Mouse (Mus musculus): ENCODE results near the gene Sp7.
A peak's percentile ranks its signal among the peaks of the same experiment; 100 is the strongest.

Gene Sp7

GRCm38 (mm10) chr15:102366733-102367344 lies at the start of gene Sp7:
Sp7 (minus strand) TSS chr15:102367182.
- no peak for DNase-seq (ENCODE audit: low spot score)

DNA sequence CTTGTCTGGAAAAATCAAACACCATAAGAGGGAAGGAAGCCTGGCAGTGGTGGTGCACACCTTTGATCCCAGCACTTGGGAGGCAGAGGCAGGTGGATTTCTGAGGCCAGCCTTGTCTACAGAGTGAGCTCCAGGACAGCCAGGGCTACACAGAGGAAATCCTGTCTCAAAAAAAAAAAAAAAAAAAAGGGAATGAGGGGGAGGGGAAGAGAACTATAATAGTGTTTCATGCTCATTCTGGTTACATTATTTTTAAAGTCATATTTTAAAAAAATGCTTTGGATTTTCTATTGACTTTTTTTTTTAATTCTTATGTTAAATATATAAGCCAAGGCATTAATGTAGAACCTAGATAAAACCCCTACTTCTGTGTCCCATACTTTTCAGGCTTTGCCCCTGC lies 46.7 kb upstream of the Sp7 start:
- no peak for DNase-seq (ENCODE audit: low spot score)

DNA sequence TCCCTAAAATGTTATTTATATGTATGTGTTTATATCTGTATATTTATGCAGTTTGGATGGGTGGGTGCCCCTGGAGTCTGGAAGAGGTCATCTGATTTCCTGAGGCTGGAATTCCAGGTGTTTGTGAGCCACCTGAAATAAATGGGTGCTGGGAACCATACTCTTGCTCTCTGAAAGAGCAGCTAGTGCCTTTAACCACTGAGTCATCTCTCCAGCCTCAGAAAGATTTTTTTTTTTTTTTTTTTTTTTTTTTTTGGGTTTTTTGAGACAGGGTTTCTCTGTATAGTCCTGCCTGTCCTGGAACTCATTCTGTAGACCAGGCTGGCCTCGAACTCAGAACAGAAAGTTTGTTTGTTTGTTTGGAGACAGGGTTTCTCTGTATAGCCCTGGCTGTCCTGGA lies 44.1 kb upstream of the Sp7 start:
- DNase-seq (ENCODE audit: low spot score) = no peak

GRCm38 (mm10) chr15:102409286-102409685 lies 42.3 kb upstream of the Sp7 start:
- no peak for DNase-seq (ENCODE audit: low spot score)

GRCm38 (mm10) chr15:102408558-102409130 lies 41.7 kb upstream of the Sp7 start:
- no peak for DNase-seq (ENCODE audit: low spot score)

GRCm38 (mm10) chr15:102407681-102408557 lies 40.9 kb upstream of the Sp7 start:
- no peak for DNase-seq (ENCODE audit: low spot score)

- no peak for DNase-seq (ENCODE audit: low spot score)
These were observed 40.1 kb upstream of the Sp7 start for GRCm38 (mm10) chr15:102406912-102407580.

- DNase-seq (ENCODE audit: low spot score) = peak; percentile 90
These were observed 39.4 kb upstream of the Sp7 start for GRCm38 (mm10) chr15:102406196-102406911.

DNA sequence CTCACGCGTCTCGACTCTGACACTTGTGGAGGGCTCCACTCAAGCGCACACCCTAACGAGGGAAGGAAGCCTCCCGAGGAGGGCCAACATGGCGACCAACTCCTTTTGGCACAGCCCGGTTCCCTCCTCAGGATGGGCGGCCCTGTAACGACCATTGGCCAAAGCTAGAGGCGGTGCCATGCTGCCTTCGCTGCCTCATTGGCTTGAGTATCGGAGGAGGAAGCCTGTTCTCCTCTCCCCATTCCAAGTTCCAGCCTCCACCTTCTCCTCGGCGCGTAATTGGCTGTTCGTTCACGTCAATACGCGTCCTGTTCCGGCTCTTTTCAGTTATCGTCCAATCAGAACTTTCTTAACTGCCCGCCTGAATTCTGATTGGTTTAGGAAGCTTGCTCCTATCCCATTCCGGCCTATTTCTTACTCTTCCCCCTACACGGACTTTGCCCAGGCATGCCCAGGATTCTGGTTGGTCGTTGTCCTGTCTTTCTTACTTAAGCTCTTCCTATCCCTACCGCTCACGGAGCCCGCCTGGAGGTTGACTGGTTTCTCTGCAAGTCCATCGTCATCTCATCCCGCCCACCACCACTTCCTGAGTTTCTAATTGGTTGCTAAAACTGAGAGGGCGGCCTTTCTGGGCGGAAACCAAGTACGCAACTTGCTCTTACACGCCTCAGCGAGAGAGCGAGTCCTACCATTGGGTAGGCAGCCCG lies 38.7 kb upstream of the Sp7 start, which contains the start of gene Sp1:
Sp1 (plus strand) TSS at position 655 of the 707 bp plus-strand sequence.
- peak; percentile 95 for DNase-seq (ENCODE audit: low spot score)

GRCm38 (mm10) chr15:102404608-102405488 lies 37.9 kb upstream of the Sp7 start:
- DNase-seq (ENCODE audit: low spot score) = no peak

- no peak for DNase-seq (ENCODE audit: low spot score)
These were observed 35.2 kb upstream of the Sp7 start for GRCm38 (mm10) chr15:102402210-102402609.

GRCm38 (mm10) chr15:102401278-102401677 lies 34.3 kb upstream of the Sp7 start:
- no peak for DNase-seq (ENCODE audit: low spot score)

GRCm38 (mm10) chr15:102400476-102401045 lies 33.6 kb upstream of the Sp7 start:
- DNase-seq (ENCODE audit: low spot score) = no peak

DNA sequence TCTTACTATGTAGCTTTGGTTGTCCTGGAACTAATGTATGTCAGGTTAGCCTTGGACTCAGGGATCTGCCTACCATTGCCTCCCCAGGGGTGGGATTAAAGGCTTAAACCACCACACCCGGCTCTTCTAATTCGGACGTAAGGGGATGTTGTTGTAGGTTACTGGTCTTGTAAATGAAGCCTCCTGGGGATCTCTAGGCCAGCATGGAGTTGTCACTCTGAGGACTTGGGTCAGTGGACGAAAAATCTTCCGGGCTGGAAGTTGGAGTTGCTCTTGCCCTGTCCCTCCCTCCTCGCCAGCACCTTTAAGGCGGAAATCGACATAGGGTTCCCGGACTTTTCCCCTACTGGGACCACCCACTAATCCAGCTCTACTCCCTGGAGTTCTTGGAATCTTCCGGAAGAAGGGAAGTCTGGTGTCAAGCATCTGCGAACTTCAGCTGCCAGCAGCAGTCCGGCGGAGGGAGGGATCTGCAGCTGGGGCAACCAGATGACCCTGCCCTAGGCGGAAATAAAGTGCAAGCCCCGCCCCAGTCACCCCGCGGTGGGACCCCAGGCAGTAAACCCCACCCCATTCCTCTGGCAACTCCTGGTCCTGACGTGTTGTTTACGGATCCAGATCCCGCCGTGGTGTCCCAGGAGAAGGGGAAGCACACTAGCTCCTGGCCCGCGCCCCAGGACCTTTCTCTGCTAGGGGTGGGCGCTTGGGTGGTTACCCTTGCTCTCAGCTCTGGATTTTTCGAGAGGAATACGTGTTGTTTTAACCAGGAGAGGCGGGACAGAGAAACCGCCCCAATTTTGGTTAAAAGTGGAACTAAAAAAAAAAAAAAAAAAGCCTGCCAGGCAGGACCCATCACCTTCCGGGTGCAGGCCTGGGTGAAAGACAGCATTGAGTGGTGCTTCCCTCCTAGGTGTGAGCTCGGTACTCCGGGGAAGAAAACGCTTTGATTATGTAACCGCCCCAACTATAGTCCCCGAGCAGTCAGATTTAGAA lies 32.5 kb upstream of the Sp7 start:
- DNase-seq (ENCODE audit: low spot score) = peak; percentile 90

DNA sequence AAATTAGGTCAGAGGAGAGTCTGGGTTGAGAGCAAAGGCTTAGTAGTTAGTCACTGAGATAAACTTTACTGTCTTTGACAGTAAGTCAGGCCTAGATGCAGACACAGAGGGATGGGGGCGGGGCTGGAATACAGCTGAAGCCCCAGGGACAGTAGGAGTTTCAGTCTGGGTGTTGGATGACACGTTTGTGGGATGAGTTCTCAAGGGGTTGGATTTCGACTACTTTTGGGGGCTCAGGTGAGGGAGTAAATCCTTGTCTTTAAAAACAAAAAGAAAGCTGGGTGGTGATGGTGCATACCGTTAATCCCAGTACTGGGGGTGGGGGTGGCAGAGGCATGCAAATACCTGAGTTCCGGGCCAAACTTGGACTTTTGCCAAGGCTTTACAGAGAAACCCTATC lies 31.6 kb upstream of the Sp7 start:
- DNase-seq (ENCODE audit: low spot score) = no peak

- no peak for DNase-seq (ENCODE audit: low spot score)
These were observed 28.1 kb upstream of the Sp7 start for GRCm38 (mm10) chr15:102395061-102395460.

DNA sequence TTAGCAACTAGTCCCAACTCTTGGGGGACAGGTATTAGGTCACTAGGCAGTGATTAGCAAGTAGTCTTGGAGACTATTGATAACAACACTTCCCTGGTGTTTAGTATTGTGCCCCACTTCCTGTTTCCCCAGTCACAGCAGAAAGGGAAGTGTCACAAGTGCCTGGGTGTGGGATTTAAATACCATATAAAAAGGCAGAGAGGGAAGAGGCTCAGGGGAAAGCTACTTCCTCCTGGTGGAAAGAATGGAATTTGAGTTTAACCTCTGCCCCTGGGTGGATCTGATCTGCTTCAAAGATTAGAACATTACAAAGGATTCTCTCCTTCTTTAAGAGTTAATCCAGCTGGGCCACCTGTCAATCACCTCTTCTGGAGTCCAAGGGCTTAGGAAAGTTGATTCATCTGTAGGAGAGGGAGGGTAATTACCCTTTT lies 26.6 kb upstream of the Sp7 start:
- DNase-seq (ENCODE audit: low spot score) = no peak

DNA sequence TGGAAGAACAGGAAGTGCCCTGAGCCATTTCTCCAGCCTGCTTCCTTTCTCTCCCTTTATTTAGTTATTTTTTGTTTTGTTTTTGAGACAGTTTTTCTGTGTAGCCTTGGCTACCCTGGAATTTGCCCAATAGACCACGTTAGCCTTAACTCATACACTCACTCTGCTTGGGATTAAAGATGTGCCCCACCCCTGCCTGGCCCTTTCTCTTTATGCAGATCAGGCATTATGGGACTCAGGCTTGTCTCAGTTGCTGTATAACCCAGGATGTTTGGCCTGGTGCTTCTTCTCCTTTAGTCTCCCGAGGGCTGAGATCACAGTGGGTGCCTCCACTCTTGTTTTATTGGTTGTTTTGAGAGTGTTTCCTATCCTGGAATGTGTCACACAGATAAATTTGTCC lies 25.5 kb upstream of the Sp7 start:
- DNase-seq (ENCODE audit: low spot score) = no peak

GRCm38 (mm10) chr15:102388942-102389341 lies 22.0 kb upstream of the Sp7 start:
- no peak for DNase-seq (ENCODE audit: low spot score)

Data from ovary, postnatal 36 days (tissue).